Mouse (Mus musculus): Measurements from ENCODE around the gene Spic. TPM values are rescaled to one million over a fixed set of nuclear protein-coding genes. Genes with fewer than 3 reads are reported as not detected.
"Not testable (repeated sequence)": the region's sequence is repeated elsewhere in the genome, so short reads cannot be mapped to it uniquely, and the experiment has no call there.

Gene Spic
- polyA plus RNA-seq, 1 experiment: 12.4 TPM

GRCm38 (mm10) chr10:88708671-88709523, 24.1 kb upstream of the Spic start:
- no peak overlapping the region for H3K27ac ChIP-seq (ENCODE audit: insufficient read depth, low read length)
- H3K27me3 ChIP-seq (ENCODE audit: control insufficient read depth, insufficient read depth, low read length): no peaks in the 10 kb centered on the region
- H3K36me3 ChIP-seq (ENCODE audit: control insufficient read depth, insufficient read depth, low read length): no peaks in the 10 kb centered on the region
- TF ChIP-seq POLR2A (IDR thresholded peaks at IDR 0.05; ENCODE audit: low read depth, low read length) (no peak), CTCF (IDR thresholded peaks at IDR 0.05; ENCODE audit: extremely low read depth, insufficient read depth, insufficient read length, insufficient replicate concordance) (no peak)
- H3K4me3 ChIP-seq (ENCODE audit: extremely low read depth, insufficient read depth, insufficient read length): no peak overlapping the region
- no peaks in the 10 kb centered on the region for H3K4me1 ChIP-seq (ENCODE audit: control insufficient read depth, insufficient read depth, insufficient read length)
- DNase-seq (ENCODE audit: low read depth in 1 of 2, low spot score in 2 of 2): no peak
- 41% methylated on average over 10 of the region's 10 CpGs for WGBS

GRCm38 (mm10) chr10:88700938-88701337, 16.1 kb upstream of the Spic start:
- Histone ChIP-seq H3K27me3 (ENCODE audit: control insufficient read depth, insufficient read depth, low read length) (no peaks in the 10 kb centered on the region), H3K4me1 (ENCODE audit: control insufficient read depth, insufficient read depth, insufficient read length) (no peaks in the 10 kb centered on the region), H3K27ac (ENCODE audit: insufficient read depth, low read length) (no peak overlapping the region), H3K36me3 (ENCODE audit: control insufficient read depth, insufficient read depth, low read length) (no peaks in the 10 kb centered on the region), H3K4me3 (ENCODE audit: extremely low read depth, insufficient read depth, insufficient read length) (no peak overlapping the region)
- TF ChIP-seq POLR2A (IDR thresholded peaks at IDR 0.05; ENCODE audit: low read depth, low read length) (no peak), CTCF (IDR thresholded peaks at IDR 0.05; ENCODE audit: extremely low read depth, insufficient read depth, insufficient read length, insufficient replicate concordance) (no peak)
- no peak for DNase-seq (ENCODE audit: low read depth in 1 of 2, low spot score in 2 of 2)
- 86% methylated on average over 6 of the region's 6 CpGs for WGBS

GRCm38 (mm10) chr10:88682904-88683563, 1.8 kb downstream of the Spic start:
- Histone ChIP-seq H3K27me3 (ENCODE audit: control insufficient read depth, insufficient read depth, low read length) (no peaks in the 10 kb centered on the region), H3K27ac (ENCODE audit: insufficient read depth, low read length) (peak overlapping the region; percentile 35; the same call in 1 of the 2 replicates), H3K36me3 (ENCODE audit: control insufficient read depth, insufficient read depth, low read length) (no peaks in the 10 kb centered on the region), H3K4me3 (ENCODE audit: extremely low read depth, insufficient read depth, insufficient read length) (peak overlapping the region; percentile 7; the same call in 1 of the 2 replicates), H3K4me1 (ENCODE audit: control insufficient read depth, insufficient read depth, insufficient read length) (no peaks in the 10 kb centered on the region; the same call in 1 of the 2 replicates)
- 19% methylated on average over 4 of the region's 4 CpGs for WGBS
- no peak for DNase-seq (ENCODE audit: low read depth in 1 of 2, low spot score in 2 of 2)
- TF ChIP-seq POLR2A (IDR thresholded peaks at IDR 0.05; ENCODE audit: low read depth, low read length) (no peak; the same call in 1 of the 2 replicates), CTCF (IDR thresholded peaks at IDR 0.05; ENCODE audit: extremely low read depth, insufficient read depth, insufficient read length, insufficient replicate concordance) (no peak)

- DNase-seq (ENCODE audit: low read depth in 1 of 2, low spot score in 2 of 2): no peak
- TF ChIP-seq POLR2A (IDR thresholded peaks at IDR 0.05; ENCODE audit: low read depth, low read length) (no peak), CTCF (IDR thresholded peaks at IDR 0.05; ENCODE audit: extremely low read depth, insufficient read depth, insufficient read length, insufficient replicate concordance) (no peak)
- H3K4me3 ChIP-seq (ENCODE audit: extremely low read depth, insufficient read depth, insufficient read length): no peak overlapping the region
- H3K27ac ChIP-seq (ENCODE audit: insufficient read depth, low read length): no peak overlapping the region
- H3K27me3 ChIP-seq (ENCODE audit: control insufficient read depth, insufficient read depth, low read length): no peaks in the 10 kb centered on the region
- 90% methylated on average over 7 of the region's 7 CpGs for WGBS
- no peaks in the 10 kb centered on the region for H3K4me1 ChIP-seq (ENCODE audit: control insufficient read depth, insufficient read depth, insufficient read length)
- no peaks in the 10 kb centered on the region for H3K36me3 ChIP-seq (ENCODE audit: control insufficient read depth, insufficient read depth, low read length)
Observed at GRCm38 (mm10) chr10:88672825-88673224, 12.0 kb downstream of the Spic start.

GRCm38 (mm10) chr10:88672123-88672522, 12.7 kb downstream of the Spic start:
- Histone ChIP-seq H3K4me3 (ENCODE audit: extremely low read depth, insufficient read depth, insufficient read length) (no peak overlapping the region), H3K27me3 (ENCODE audit: control insufficient read depth, insufficient read depth, low read length) (no peaks in the 10 kb centered on the region), H3K36me3 (ENCODE audit: control insufficient read depth, insufficient read depth, low read length) (no peaks in the 10 kb centered on the region), H3K4me1 (ENCODE audit: control insufficient read depth, insufficient read depth, insufficient read length) (no peaks in the 10 kb centered on the region), H3K27ac (ENCODE audit: insufficient read depth, low read length) (no peak overlapping the region)
- TF ChIP-seq POLR2A (IDR thresholded peaks at IDR 0.05; ENCODE audit: low read depth, low read length) (no peak), CTCF (IDR thresholded peaks at IDR 0.05; ENCODE audit: extremely low read depth, insufficient read depth, insufficient read length, insufficient replicate concordance) (no peak)
- WGBS: 90% methylated on average over 6 of the region's 6 CpGs
- DNase-seq (ENCODE audit: low read depth in 1 of 2, low spot score in 2 of 2): no peak

GRCm38 (mm10) chr10:88669719-88670118, 15.1 kb downstream of the Spic start:
- Histone ChIP-seq H3K36me3 (ENCODE audit: control insufficient read depth, insufficient read depth, low read length) (no peaks in the 10 kb centered on the region), H3K4me3 (ENCODE audit: extremely low read depth, insufficient read depth, insufficient read length) (no peak overlapping the region), H3K4me1 (ENCODE audit: control insufficient read depth, insufficient read depth, insufficient read length) (no peaks in the 10 kb centered on the region), H3K27ac (ENCODE audit: insufficient read depth, low read length) (no peak overlapping the region), H3K27me3 (ENCODE audit: control insufficient read depth, insufficient read depth, low read length) (no peaks in the 10 kb centered on the region)
- WGBS: 15% methylated on average over 1 of the region's 1 CpGs
- peak in 1 of 2 experiments; percentile 14 for DNase-seq (ENCODE audit: low read depth in 1 of 2, low spot score in 2 of 2)
- no peak for TF ChIP-seq CTCF (IDR thresholded peaks at IDR 0.05; ENCODE audit: extremely low read depth, insufficient read depth, insufficient read length, insufficient replicate concordance)
- no peak for TF ChIP-seq POLR2A (IDR thresholded peaks at IDR 0.05; ENCODE audit: low read depth, low read length)

GRCm38 (mm10) chr10:88663856-88664255, 21.0 kb downstream of the Spic start:
- not testable (repeated sequence) for H3K27me3 ChIP-seq (ENCODE audit: control insufficient read depth, insufficient read depth, low read length); H3K27ac ChIP-seq (ENCODE audit: insufficient read depth, low read length); H3K36me3 ChIP-seq (ENCODE audit: control insufficient read depth, insufficient read depth, low read length); DNase-seq (ENCODE audit: low read depth in 1 of 2, low spot score in 2 of 2); H3K4me1 ChIP-seq (ENCODE audit: control insufficient read depth, insufficient read depth, insufficient read length); H3K4me3 ChIP-seq (ENCODE audit: extremely low read depth, insufficient read depth, insufficient read length)

All from spleen, adult 2 months (tissue).